Mouse (Mus musculus) olfactory bulb, adult 2 months (tissue): ENCODE measurements around the gene Fkbp4. TPM values are rescaled to one million over a fixed set of nuclear protein-coding genes. Genes with fewer than 3 reads are reported as not detected.
"Not testable (repeated sequence)": the region's sequence is repeated elsewhere in the genome, so short reads cannot be mapped to it uniquely, and the experiment has no call there.

Experiments
- H3K27ac ChIP-seq: fragments of 200-500 bp; 2 replicates; pipeline ENCODE4 v1.5.1; 2012; ENCODE audit warnings: low read depth, low read length; ENCODE audit not compliant: insufficient read depth
- H3K4me1 ChIP-seq: fragments of 200-500 bp; 2 replicates; pipeline ENCODE4 v1.6.1; 2012; ENCODE audit warnings: low read length; ENCODE audit not compliant: control insufficient read depth, insufficient read depth
- H3K4me3 ChIP-seq: fragments of 200-500 bp; 2 replicates; pipeline ENCODE4 v1.5.1; 2012; ENCODE audit warnings: mild to moderate bottlenecking, low read depth, low read length, moderate library complexity; ENCODE audit not compliant: insufficient read depth
- CTCF ChIP-seq: fragments of 200-500 bp; IDR thresholded peaks from 2 replicates; pipeline ENCODE4 v1.5.1; 2012; ENCODE audit warnings: low read depth, mild to moderate bottlenecking, low read length, moderate library complexity; ENCODE audit not compliant: insufficient read depth
- POLR2A ChIP-seq: fragments of 200-500 bp; IDR thresholded peaks from 2 replicates; pipeline ENCODE4 v1.6.1; 2012; ENCODE audit warnings: mild to moderate bottlenecking, low read depth, low read length, moderate library complexity; ENCODE audit not compliant: insufficient read depth
- WGBS: fragments of 180-500 bp; shearing (Covaris S2); methylation state at CpG from one replicate; pipeline ENCODE4 v1.1.7; 2018; 5-methylcytosine and 5-hydroxymethylcytosine counted together
- polyA plus RNA-seq: library from polyadenylated mRNA; stranded (reverse); fragments of >200 nt; gene quantifications from 2 replicates; pipeline ENCODE4 v1.2.4, GENCODE M21; 2012; ENCODE audit warnings: low replicate concordance; ENCODE audit not compliant: missing spikeins, insufficient read depth, insufficient read length

Fkbp4 gene
- polyA plus RNA-seq, 1 experiment = not detected

DNA sequence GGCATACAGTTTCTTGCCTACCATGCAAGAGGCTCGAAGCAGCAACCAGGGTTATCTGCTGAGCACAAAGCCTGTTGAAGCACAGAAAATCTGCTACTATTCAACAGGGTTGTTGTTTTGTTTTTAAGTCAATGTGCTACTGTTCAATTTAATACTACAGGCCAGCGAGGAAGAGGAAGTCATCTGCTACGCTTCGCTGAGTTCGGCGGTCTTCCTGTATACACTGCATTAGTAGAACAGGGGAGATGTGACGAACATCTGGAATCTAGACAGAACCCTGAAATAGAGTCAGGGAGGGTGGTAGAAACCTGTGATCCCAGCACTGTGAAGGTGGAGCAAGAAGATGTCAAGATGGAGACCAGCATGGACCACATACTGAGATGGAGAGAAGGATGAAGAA lies 54.7 kb downstream of the Fkbp4 start:
- Histone ChIP-seq H3K27ac (no peak overlapping the region), H3K4me3 (no peak overlapping the region), H3K4me1 (no peaks in the 10 kb centered on the region)
- no peak for TF ChIP-seq POLR2A
- 72% methylated on average over 7 of the region's 7 CpGs for WGBS

DNA sequence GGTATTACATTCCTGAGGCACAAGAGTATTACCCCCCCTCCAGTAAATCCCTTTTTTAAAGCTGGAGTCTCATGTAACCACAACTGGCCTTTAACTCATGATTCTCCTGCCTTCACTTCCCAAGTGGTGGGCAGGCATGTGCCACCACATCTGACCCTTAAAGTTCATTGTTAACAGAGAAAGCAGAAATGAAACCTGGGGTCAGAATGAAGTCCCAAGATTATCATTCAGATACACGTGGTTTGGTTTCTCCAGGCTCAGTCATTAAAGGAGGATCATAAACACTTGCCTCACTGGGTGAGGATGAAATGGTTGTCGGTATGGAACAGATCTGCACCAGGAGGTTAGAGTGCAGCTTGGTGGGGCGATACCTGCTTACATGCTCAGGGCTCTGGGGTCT lies 57.2 kb downstream of the Fkbp4 start:
- Histone ChIP-seq H3K27ac (no peak overlapping the region), H3K4me1 (no peaks in the 10 kb centered on the region; the same call in 1 of the 2 replicates), H3K4me3 (no peak overlapping the region)
- 86% methylated on average over 3 of the region's 3 CpGs for WGBS
- TF ChIP-seq POLR2A (no peak), CTCF (no peak)

DNA sequence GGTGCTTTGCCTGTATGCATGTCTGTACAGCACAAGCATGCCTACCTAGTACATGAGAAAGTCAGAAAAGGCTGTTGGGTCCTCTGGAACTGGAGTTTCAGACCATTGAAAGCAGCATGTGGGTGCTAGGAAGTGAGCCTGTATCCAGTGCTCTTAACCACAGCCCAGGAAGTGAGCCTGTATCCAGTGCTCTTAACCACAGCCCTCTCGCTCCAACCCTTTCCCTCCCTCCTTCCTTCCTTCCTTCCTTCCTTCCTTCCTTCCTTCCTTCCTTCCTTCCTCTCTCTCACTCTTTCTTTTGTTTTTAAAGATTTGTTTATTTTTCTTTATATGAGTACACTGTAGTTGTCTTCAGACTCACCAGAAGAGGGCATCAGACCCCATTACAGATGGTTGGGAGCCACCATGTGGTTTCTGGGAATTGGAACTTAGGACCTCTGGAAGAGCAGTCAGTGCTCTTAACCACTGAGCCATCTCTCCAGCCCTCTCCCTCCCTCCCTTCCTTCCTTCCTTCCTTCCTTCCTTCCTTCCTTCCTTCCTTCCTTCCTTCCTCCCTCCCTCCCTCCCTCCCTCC lies 57.8 kb downstream of the Fkbp4 start:
- H3K27ac ChIP-seq, H3K4me1 ChIP-seq, H3K4me3 ChIP-seq: not testable (repeated sequence)
- 78% methylated on average over 1 of the region's 1 CpGs for WGBS

Other genes with a start within 250 kb of the Fkbp4 start
- gene Tead4, start 137.9 kb downstream of the Fkbp4 start, polyA plus RNA-seq = not detected in 2 replicates
- not detected in 2 replicates for gene Tulp3, start 82.8 kb downstream of the Fkbp4 start, polyA plus RNA-seq
- not detected in 2 replicates for gene Rhno1, start 75.8 kb downstream of the Fkbp4 start, polyA plus RNA-seq
- not detected in 2 replicates for gene Foxm1, start 75.7 kb downstream of the Fkbp4 start, polyA plus RNA-seq
- gene Tex52, start 63.2 kb downstream of the Fkbp4 start, polyA plus RNA-seq = not detected in 2 replicates
- not detected in 2 replicates for gene Gm44596, start 63.2 kb downstream of the Fkbp4 start, polyA plus RNA-seq
- not detected in 2 replicates for gene Nrip2, start 39.4 kb downstream of the Fkbp4 start, polyA plus RNA-seq
- gene Itfg2, start 13.7 kb downstream of the Fkbp4 start, polyA plus RNA-seq = not detected in 2 replicates
- gene Pzp, start 88.0 kb upstream of the Fkbp4 start, polyA plus RNA-seq = not detected in 2 replicates
- gene A2ml1, start 142.9 kb upstream of the Fkbp4 start, polyA plus RNA-seq = not detected in 2 replicates
- not detected in 2 replicates for gene Klrb1a, start 184.9 kb upstream of the Fkbp4 start, polyA plus RNA-seq
- gene Clec2h, start 223.7 kb upstream of the Fkbp4 start, polyA plus RNA-seq = not detected in 2 replicates